8 mouse cellular contexts compared by ENCODE assay signal in the genomic region with DNA sequence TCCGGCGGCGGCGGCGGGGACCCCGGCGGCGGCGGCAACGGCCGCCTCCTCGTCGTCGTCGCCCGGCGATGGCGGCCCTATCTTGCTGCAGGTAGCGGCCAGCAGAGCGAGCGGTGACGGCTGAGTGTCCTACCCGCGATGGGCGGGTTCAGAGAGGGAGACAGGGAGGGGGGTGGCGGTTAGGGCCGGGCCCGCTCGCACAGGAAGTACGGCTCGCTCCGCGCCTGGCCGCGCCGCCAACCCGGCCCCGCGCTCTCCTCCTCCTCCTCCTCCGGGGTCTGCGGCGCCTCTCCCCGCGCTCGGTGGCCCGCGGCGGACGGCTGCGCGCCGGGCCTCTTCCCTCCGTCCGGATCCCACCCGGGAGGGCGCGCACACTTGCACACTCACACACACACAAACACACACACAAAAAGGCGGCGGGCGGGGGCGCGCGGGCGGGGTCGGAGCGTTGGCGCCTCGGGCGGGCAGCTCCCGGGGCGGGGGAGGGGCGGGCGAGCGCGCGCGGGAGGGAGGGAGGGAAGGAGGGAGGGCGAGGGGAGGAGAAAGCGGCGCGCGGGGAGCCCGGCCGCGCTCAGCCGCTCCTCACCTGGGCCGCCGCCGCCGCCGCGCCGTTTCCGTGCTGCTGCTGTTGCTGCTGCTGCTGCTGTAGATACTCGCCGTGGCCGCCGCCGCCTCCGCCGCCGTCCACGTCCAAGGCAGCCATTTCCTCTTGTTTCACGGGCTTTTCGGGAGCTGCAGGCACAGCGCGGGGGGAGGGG. TPM values are rescaled to one million over a fixed set of nuclear protein-coding genes. Genes with fewer than 3 reads are reported as not detected.
A peak's percentile ranks its signal among the peaks of the same experiment; 100 is the strongest.
DNase-seq lines count a peak whose midpoint lies in the region; ATAC-seq and TF ChIP-seq lines count a peak whose summit lies in the region.

No protein-coding gene starts in this region.

- H3K4me1 ChIP-seq in ES-Bruce4 (ENCODE audit: control insufficient read depth, insufficient read depth, low read length): peaks cover 2% of the 10 kb centered on the region
- peaks cover 32% of the 10 kb centered on the region for H3K4me1 ChIP-seq in forebrain, embryonic 13.5 days
- peaks cover 22% of the 10 kb centered on the region for H3K4me1 ChIP-seq in liver, postnatal 0 days (ENCODE audit: insufficient read depth)
- peaks cover 22% of the 10 kb centered on the region for H3K4me1 ChIP-seq in neural tube, embryonic 14.5 days (ENCODE audit: control insufficient read depth, insufficient read depth, low read length)
- peaks cover 2% of the 10 kb centered on the region; the same call in 1 of the 2 replicates for H3K4me1 ChIP-seq in testis, adult 2 months (ENCODE audit: control insufficient read depth, insufficient read depth, low read length)

- no peaks in the 10 kb centered on the region for H3K27me3 ChIP-seq in ES-Bruce4 (ENCODE audit: control insufficient read depth, insufficient read depth, low read length, poor library complexity, severe bottlenecking)
- H3K27me3 ChIP-seq in forebrain, embryonic 13.5 days: no peaks in the 10 kb centered on the region
- H3K27me3 ChIP-seq in liver, postnatal 0 days (ENCODE audit: insufficient read depth, low read length): no peaks in the 10 kb centered on the region
- no peaks in the 10 kb centered on the region for H3K27me3 ChIP-seq in neural tube, embryonic 14.5 days (ENCODE audit: control insufficient read depth, insufficient read depth, low read length)
- H3K27me3 ChIP-seq in testis, adult 2 months (ENCODE audit: control insufficient read depth, insufficient read depth, low read length): no peaks in the 10 kb centered on the region

- H3K9ac ChIP-seq in ES-Bruce4 (ENCODE audit: low read depth, poor library complexity, severe bottlenecking): peak overlapping the region; percentile 100
- peak overlapping the region; percentile 100 for H3K9ac ChIP-seq in forebrain, embryonic 13.5 days
- peak overlapping the region; percentile 100 for H3K9ac ChIP-seq in liver, postnatal 0 days (replicated peaks)
- H3K9ac ChIP-seq in neural tube, embryonic 14.5 days (replicated peaks; ENCODE audit: low read depth, low read length): peak overlapping the region; percentile 100

- TF ChIP-seq POLR2A in ES-Bruce4 (IDR thresholded peaks at IDR 0.05; ENCODE audit: insufficient read depth, low read length): no peak
- peak; percentile 35; the same call in 1 of the 2 replicates for TF ChIP-seq POLR2A in testis, adult 2 months (IDR thresholded peaks at IDR 0.05; ENCODE audit: control insufficient read depth, low read depth, low read length)

- peak overlapping the region; percentile 99 for H3K27ac ChIP-seq in ES-Bruce4 (ENCODE audit: insufficient read depth, low read length)
- peak overlapping the region; percentile 100 for H3K27ac ChIP-seq in forebrain, embryonic 13.5 days
- peak overlapping the region; percentile 100 for H3K27ac ChIP-seq in liver, postnatal 0 days (ENCODE audit: low read depth)
- H3K27ac ChIP-seq in neural tube, embryonic 14.5 days (ENCODE audit: low read depth, low read length): peak overlapping the region; percentile 100
- peak overlapping the region; percentile 95 for H3K27ac ChIP-seq in testis, adult 2 months (ENCODE audit: control insufficient read depth, insufficient read depth, low read depth, low read length)

- H3K36me3 ChIP-seq in ES-Bruce4 (ENCODE audit: control insufficient read depth, insufficient read depth, low read length, poor library complexity, severe bottlenecking): peaks cover 15% of the 10 kb centered on the region
- H3K36me3 ChIP-seq in forebrain, embryonic 13.5 days (ENCODE audit: poor library complexity, severe bottlenecking): 0 out of 2 replicates have a peak, but pooled peaks cover 3% of the 10 kb centered on the region
- peaks cover 10% of the 10 kb centered on the region; the same call in 1 of the 2 replicates for H3K36me3 ChIP-seq in liver, postnatal 0 days (replicated peaks; ENCODE audit: insufficient read depth, low read length)
- H3K36me3 ChIP-seq in neural tube, embryonic 14.5 days (ENCODE audit: control insufficient read depth, insufficient read depth, low read length): no peaks in the 10 kb centered on the region; the same call in 1 of the 2 replicates
- no peaks in the 10 kb centered on the region for H3K36me3 ChIP-seq in testis, adult 2 months (ENCODE audit: control insufficient read depth, insufficient read depth, low read length)

- TF ChIP-seq EP300 in ES-Bruce4 (IDR thresholded peaks at IDR 0.05; ENCODE audit: insufficient read depth, low read depth, low read length): no peak
- no peak for TF ChIP-seq EP300 in liver, postnatal 0 days (IDR thresholded peaks at IDR 0.05; ENCODE audit: low read depth)

- intact Hi-C loops in heart, postnatal 10 days (cut with DNase I): loop anchor here (2.0 to 5.0 kb wide), 5 partner anchors 82 to 462 kb away; no protein-coding TSS in a partner anchor

- ATAC-seq in forebrain, embryonic 13.5 days: peak; percentile 80
- peak; percentile 77 for ATAC-seq in liver, postnatal 0 days
- peak; percentile 83 for ATAC-seq in neural tube, embryonic 14.5 days (ENCODE audit: low read depth)

- H3K4me2 ChIP-seq in forebrain, embryonic 13.5 days: peak overlapping the region; percentile 80
- H3K4me2 ChIP-seq in liver, postnatal 0 days (ENCODE audit: low read depth, low read length): peak overlapping the region; percentile 70
- peak overlapping the region; percentile 52 for H3K4me2 ChIP-seq in neural tube, embryonic 14.5 days (ENCODE audit: low read depth, low read length)

- H3K9me3 ChIP-seq in ES-Bruce4 (replicated peaks; ENCODE audit: control insufficient read depth, insufficient read depth, low read length, poor library complexity, severe bottlenecking): no peaks in the 10 kb centered on the region
- no peaks in the 10 kb centered on the region for H3K9me3 ChIP-seq in forebrain, embryonic 13.5 days (replicated peaks)
- no peaks in the 10 kb centered on the region for H3K9me3 ChIP-seq in liver, postnatal 0 days (ENCODE audit: low read length)
- H3K9me3 ChIP-seq in neural tube, embryonic 14.5 days (ENCODE audit: control insufficient read depth, low read length): no peaks in the 10 kb centered on the region

- H3K4me3 ChIP-seq in ES-Bruce4 (ENCODE audit: low read depth, low read length): peak overlapping the region; percentile 100
- H3K4me3 ChIP-seq in forebrain, embryonic 13.5 days: peak overlapping the region; percentile 98
- H3K4me3 ChIP-seq in liver, postnatal 0 days (ENCODE audit: low read depth, low read length): peak overlapping the region; percentile 98
- peak overlapping the region; percentile 100 for H3K4me3 ChIP-seq in neural tube, embryonic 14.5 days (ENCODE audit: low read depth, low read length)
- H3K4me3 ChIP-seq in testis, adult 2 months (ENCODE audit: control insufficient read depth, low read depth, low read length): peak overlapping the region; percentile 93

- no peak for TF ChIP-seq CTCF in ES-Bruce4 (IDR thresholded peaks at IDR 0.05; ENCODE audit: low read depth, low read length)
- TF ChIP-seq CTCF in liver, postnatal 0 days (IDR thresholded peaks at IDR 0.05; ENCODE audit: low read depth): no peak
- no peak for TF ChIP-seq CTCF in testis, adult 2 months (IDR thresholded peaks at IDR 0.05; ENCODE audit: control insufficient read depth, insufficient read depth, insufficient replicate concordance, low read depth, low read length)

- under 1% methylated on average over 46 of the region's 107 CpGs for WGBS in forebrain, embryonic 13.5 days
- WGBS in liver, postnatal 0 days (ENCODE audit: insufficient replicate concordance): under 1% methylated on average over 50 of the region's 107 CpGs
- WGBS in neural tube, embryonic 14.5 days: under 1% methylated on average over 49 of the region's 107 CpGs

- peak; percentile 82 for DNase-seq in c-Kit-positive CD71-positive TER-119-positive erythroid progenitor cells, embryonic 14.5 days (ENCODE audit: low spot score)
- peak; percentile 90 to 93 for DNase-seq in heart, postnatal 10 days
- peak; percentile 85 for DNase-seq in layer of hippocampus, adult 11-12 months (ENCODE audit: low spot score)
- DNase-seq in liver, postnatal 0 days: peak; percentile 95

RNA-seq across cellular contexts. Expression of gene Sp3, which starts 1.2 kb away (rescaled TPM):
- polyA plus RNA-seq in ES-Bruce4 (2011; ENCODE audit: insufficient read depth, insufficient read length, low read depth, missing spikeins): 98.0 and 102 TPM in 2 replicates
- 64.3 and 66.6 TPM in 2 replicates for polyA plus RNA-seq in forebrain, embryonic 13.5 days (2015; fragmentation: Nextera tagmentation; extraction: Ambion mirVana)
- total RNA-seq in heart, postnatal 10 days (2021): 10 to 100 TPM; 60.3 to 61.8 TPM
- polyA plus RNA-seq in liver, postnatal 0 days (2015; fragmentation: Nextera tagmentation; extraction: Ambion mirVana): 20.5 and 21.8 TPM in 2 replicates
- polyA plus RNA-seq in neural tube, embryonic 14.5 days (2014; fragmentation: Nextera tagmentation; extraction: Ambion mirVana): 45.3 and 48.6 TPM in 2 replicates
- polyA plus RNA-seq in testis, adult 2 months (2012; rRNA removed): 8.7 and 8.9 TPM in 2 replicates

RNA-seq across cellular contexts. Expression of gene Gm11084, which starts 7.4 kb away (rescaled TPM):
- polyA plus RNA-seq in ES-Bruce4 (2011; ENCODE audit: insufficient read depth, insufficient read length, low read depth, missing spikeins): not detected in 2 replicates
- not detected in 2 replicates for polyA plus RNA-seq in forebrain, embryonic 13.5 days (2015; fragmentation: Nextera tagmentation; extraction: Ambion mirVana)
- total RNA-seq in heart, postnatal 10 days (2021): not detected
- polyA plus RNA-seq in liver, postnatal 0 days (2015; fragmentation: Nextera tagmentation; extraction: Ambion mirVana): not detected in 2 replicates
- polyA plus RNA-seq in neural tube, embryonic 14.5 days (2014; fragmentation: Nextera tagmentation; extraction: Ambion mirVana): not detected in 2 replicates
- polyA plus RNA-seq in testis, adult 2 months (2012; rRNA removed): not detected in 2 replicates

Comparison
In these comparisons a context has a peak if more than half of its experiments do, and no peak if none do; other contexts are left out.
1. Peak in every context shown above with its lines: DNase-seq, ATAC-seq, H3K4me3 ChIP-seq and H3K27ac ChIP-seq.